8 mouse cellular contexts compared by ENCODE assay signal in the genomic region with DNA sequence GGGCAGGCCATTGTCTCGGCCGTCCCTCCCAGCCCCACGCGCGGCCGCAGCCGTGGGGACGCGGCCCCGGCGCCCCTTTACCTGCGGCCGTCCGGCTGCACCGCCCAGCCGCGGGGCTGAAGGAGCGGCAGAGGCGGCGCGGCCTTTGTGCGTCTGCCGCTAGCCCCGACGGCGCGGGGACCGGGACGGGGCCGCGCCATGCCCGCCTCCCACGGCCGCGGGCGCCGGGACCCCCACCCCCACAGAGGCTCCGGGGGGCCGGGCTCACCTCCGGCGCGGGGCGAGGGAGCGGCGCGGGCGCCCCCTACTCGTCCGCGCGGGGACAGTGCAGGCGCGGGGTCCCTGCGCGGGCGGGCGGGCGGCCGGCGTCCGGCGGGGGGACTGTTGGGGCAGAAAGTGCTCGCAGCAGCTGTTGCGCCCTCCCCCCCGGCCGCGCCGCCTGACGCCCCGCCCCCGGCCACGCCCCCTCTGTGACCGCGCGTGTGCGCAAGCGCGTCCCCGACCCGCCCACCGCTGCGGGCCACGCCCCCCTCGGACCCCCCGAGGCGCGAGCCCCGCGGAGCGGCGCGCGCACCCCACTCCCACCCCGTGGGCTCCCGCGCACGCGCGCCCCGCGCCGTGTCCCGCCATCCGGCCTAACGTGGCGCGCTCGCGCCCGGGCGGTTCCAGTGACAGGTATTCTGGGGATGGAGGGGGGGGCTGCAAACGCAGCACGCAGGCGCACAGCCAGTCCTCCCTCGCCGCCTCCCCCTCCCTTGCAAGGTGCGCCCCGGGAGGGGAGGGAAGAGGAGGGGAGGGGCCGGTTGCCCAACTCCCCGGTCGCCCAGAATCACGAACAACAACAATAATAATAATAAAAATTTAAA. TPM values are rescaled to one million over a fixed set of nuclear protein-coding genes. Genes with fewer than 3 reads are reported as not detected.
DNase-seq lines count a peak whose midpoint lies in the region; ATAC-seq and TF ChIP-seq lines count a peak whose summit lies in the region.

No protein-coding gene starts in this region.

- no peak for TF ChIP-seq EP300 in ES-Bruce4 (IDR thresholded peaks at IDR 0.05; ENCODE audit: insufficient read depth, low read depth, low read length)

- DNase-seq in brain, embryonic 18.5 days (ENCODE audit: low read depth, low spot score), result peak; percentile 72
- DNase-seq in layer of hippocampus, postnatal 10 days (ENCODE audit: low spot score in 2 of 2), result peak; percentile 78 to 90
- DNase-seq in lung, postnatal 10 days, result peak; percentile 86
- peak; percentile 88 for DNase-seq in ovary, postnatal 36 days (ENCODE audit: low spot score)
- peak; percentile 97 for DNase-seq in thymus, postnatal 14 days

- no peak for TF ChIP-seq POLR2A in ES-Bruce4 (IDR thresholded peaks at IDR 0.05; ENCODE audit: insufficient read depth, low read length)

- H3K27me3 ChIP-seq in ES-Bruce4 (ENCODE audit: control insufficient read depth, insufficient read depth, low read length, poor library complexity, severe bottlenecking), result no peaks in the 10 kb centered on the region
- H3K27me3 ChIP-seq in forebrain, embryonic 16.5 days (replicated peaks; ENCODE audit: control insufficient read depth, insufficient read depth, low read length), result no peaks in the 10 kb centered on the region

- peaks cover 3% of the 10 kb centered on the region; the same call in 1 of the 2 replicates for H3K36me3 ChIP-seq in ES-Bruce4 (ENCODE audit: control insufficient read depth, insufficient read depth, low read length, poor library complexity, severe bottlenecking)
- no peaks in the 10 kb centered on the region for H3K36me3 ChIP-seq in forebrain, embryonic 16.5 days (ENCODE audit: control insufficient read depth, insufficient read depth)

- H3K4me3 ChIP-seq in ES-Bruce4 (ENCODE audit: low read depth, low read length), result peak overlapping the region; percentile 96
- peak overlapping the region; percentile 58 for H3K4me3 ChIP-seq in forebrain, embryonic 16.5 days (replicated peaks; ENCODE audit: low read length)

- peak overlapping the region; percentile 95 for H3K9ac ChIP-seq in ES-Bruce4 (ENCODE audit: low read depth, poor library complexity, severe bottlenecking)
- H3K9ac ChIP-seq in forebrain, embryonic 16.5 days (replicated peaks; ENCODE audit: low read depth, low read length), result peak overlapping the region; percentile 70

- H3K4me1 ChIP-seq in ES-Bruce4 (ENCODE audit: control insufficient read depth, insufficient read depth, low read length), result peaks cover 2% of the 10 kb centered on the region
- peaks cover 48% of the 10 kb centered on the region for H3K4me1 ChIP-seq in forebrain, embryonic 16.5 days (replicated peaks; ENCODE audit: control insufficient read depth, insufficient read depth, low read length)

- WGBS in forebrain, embryonic 16.5 days, result 0% methylated on average over 74 of the region's 122 CpGs

- H3K9me3 ChIP-seq in ES-Bruce4 (replicated peaks; ENCODE audit: control insufficient read depth, insufficient read depth, low read length, poor library complexity, severe bottlenecking), result no peaks in the 10 kb centered on the region
- no peaks in the 10 kb centered on the region for H3K9me3 ChIP-seq in forebrain, embryonic 16.5 days (ENCODE audit: control insufficient read depth, low read length)

- H3K4me2 ChIP-seq in forebrain, embryonic 16.5 days (ENCODE audit: low read length), result peak overlapping the region; percentile 79

- no peak overlapping the region for H3K27ac ChIP-seq in ES-Bruce4 (ENCODE audit: insufficient read depth, low read length)
- H3K27ac ChIP-seq in forebrain, embryonic 16.5 days (ENCODE audit: low read length), result peak overlapping the region; percentile 54

- ATAC-seq in forebrain, embryonic 16.5 days, result peak; percentile 79
- ATAC-seq in hematopoietic stem cell, adult 5-6 weeks (replicated peaks in 1 of 2; ENCODE audit: insufficient read depth in 1 of 2, low FRiP score in 2 of 2, low TSS enrichment in 1 of 2, low read depth in 1 of 2, poor library complexity in 2 of 2, severe bottlenecking in 2 of 2), result peak; percentile 17 to 23; a peak in 3 of 4 replicates

- TF ChIP-seq CTCF in ES-Bruce4 (IDR thresholded peaks at IDR 0.05; ENCODE audit: low read depth, low read length), result no peak

RNA-seq across cellular contexts. Expression of gene Zfp217, which starts 16.9 kb away (rescaled TPM):
- 39.6 and 39.9 TPM in 2 replicates for polyA plus RNA-seq in ES-Bruce4 (2011; ENCODE audit: insufficient read depth, insufficient read length, low read depth, missing spikeins)
- 1.4 and 1.5 TPM in 2 replicates for polyA plus RNA-seq in forebrain, embryonic 16.5 days (2015; fragmentation: Nextera tagmentation; extraction: Ambion mirVana)
- total RNA-seq in hematopoietic stem cell, adult 5-6 weeks (2017), result 35.4 and 39.5 TPM in 2 replicates
- 1 to 10 TPM; 4.5 to 5.5 TPM for total RNA-seq in layer of hippocampus, postnatal 10 days (2021)
